Mouse (Mus musculus): ENCODE measurements around the gene Sfrp4. TPM values are rescaled to one million over a fixed set of nuclear protein-coding genes. Genes with fewer than 3 reads are reported as not detected.

The Sfrp4 gene
- polyA plus RNA-seq, 1 experiment from 2014 or later: 0.76 TPM

DNA sequence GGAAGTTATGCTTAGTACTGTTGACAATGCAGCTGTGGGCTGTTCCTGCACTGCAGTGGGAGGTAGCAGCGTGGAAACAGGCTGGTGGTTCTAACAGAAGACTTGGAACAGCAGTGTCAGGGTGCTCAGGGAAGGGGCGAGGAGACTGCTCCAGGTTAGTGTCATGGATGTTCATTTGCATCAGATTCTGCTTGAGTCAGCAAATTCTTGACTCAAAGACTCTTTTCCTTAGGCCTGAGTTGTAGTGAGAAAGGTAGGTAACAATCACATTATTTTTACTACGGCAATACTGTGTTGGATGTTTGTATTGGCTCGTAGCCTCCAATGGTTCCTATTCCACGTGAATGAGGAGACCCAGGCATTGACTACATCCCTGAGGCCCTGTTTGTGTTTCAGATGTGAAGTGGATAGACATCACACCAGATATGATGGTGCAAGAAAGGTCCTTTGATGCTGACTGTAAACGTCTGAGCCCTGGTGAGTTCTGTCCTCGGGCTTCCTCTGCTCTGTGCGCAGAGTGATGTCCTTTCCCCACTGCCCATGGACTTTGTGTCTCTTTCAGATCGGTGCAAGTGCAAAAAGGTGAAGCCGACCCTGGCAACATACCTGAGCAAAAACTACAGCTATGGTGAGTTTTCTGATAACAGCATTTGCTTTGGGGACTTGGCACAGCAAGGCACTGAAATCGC, 1.9 kb downstream of the Sfrp4 start:
- WGBS: 76% methylated on average over 11 of the region's 11 CpGs
- peaks cover 5% of the 10 kb centered on the region; the same call in 1 of the 2 replicates for H3K27me3 ChIP-seq (replicated peaks; ENCODE audit: insufficient read depth, low read length)
- no peak overlapping the region for H3K27ac ChIP-seq (ENCODE audit: low read length)
- H3K4me1 ChIP-seq (ENCODE audit: insufficient read depth, low read depth, low read length): peaks cover 3% of the 10 kb centered on the region; the same call in 1 of the 2 replicates
- H3K4me3 ChIP-seq (ENCODE audit: low read depth, low read length): no peak overlapping the region
- H3K9ac ChIP-seq (replicated peaks; ENCODE audit: low read depth): no peak overlapping the region
- ATAC-seq: no peak
- TF ChIP-seq CTCF (IDR thresholded peaks at IDR 0.05) (no peak), EP300 (IDR thresholded peaks at IDR 0.05) (no peak)
- H3K4me2 ChIP-seq (replicated peaks; ENCODE audit: low read depth, low read length): no peak overlapping the region
- DNase-seq (ENCODE audit: low spot score): no peak
- no peaks in the 10 kb centered on the region for H3K9me3 ChIP-seq (ENCODE audit: low read length)
- H3K36me3 ChIP-seq (ENCODE audit: insufficient read depth, low read length): no peaks in the 10 kb centered on the region

DNA sequence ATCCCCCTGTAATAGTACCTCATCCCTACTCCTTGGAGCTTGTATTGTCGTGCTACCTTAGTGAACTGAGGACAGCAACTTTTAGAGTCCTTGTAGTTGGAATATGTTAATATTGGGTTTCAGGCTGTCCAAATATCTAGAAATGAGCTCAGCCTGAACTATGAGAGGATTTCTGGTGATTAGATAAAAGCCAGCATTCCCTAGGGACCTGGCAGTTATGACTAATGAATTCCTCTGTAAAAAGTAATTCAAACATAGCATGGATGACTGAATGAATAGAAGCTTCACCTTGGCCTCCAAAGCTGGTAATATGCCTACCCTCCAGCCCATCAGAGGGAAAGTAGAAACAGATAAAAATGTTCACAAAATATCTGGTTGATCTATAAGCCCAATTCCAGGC, 3.6 kb downstream of the Sfrp4 start:
- Histone ChIP-seq H3K9me3 (ENCODE audit: low read length) (no peaks in the 10 kb centered on the region), H3K9ac (replicated peaks; ENCODE audit: low read depth) (no peak overlapping the region), H3K4me2 (replicated peaks; ENCODE audit: low read depth, low read length) (no peak overlapping the region), H3K4me1 (ENCODE audit: insufficient read depth, low read depth, low read length) (peaks cover 3% of the 10 kb centered on the region; the same call in 1 of the 2 replicates), H3K4me3 (ENCODE audit: low read depth, low read length) (no peak overlapping the region), H3K27ac (ENCODE audit: low read length) (no peak overlapping the region), H3K36me3 (ENCODE audit: insufficient read depth, low read length) (no peaks in the 10 kb centered on the region), H3K27me3 (replicated peaks; ENCODE audit: insufficient read depth, low read length) (peaks cover 5% of the 10 kb centered on the region; the same call in 1 of the 2 replicates)
- ATAC-seq (no peak), DNase-seq (ENCODE audit: low spot score) (no peak)
- WGBS: 60% methylated on average over 1 of the region's 1 CpGs
- no peak for TF ChIP-seq CTCF (IDR thresholded peaks at IDR 0.05)
- TF ChIP-seq EP300 (IDR thresholded peaks at IDR 0.05): no peak

DNA sequence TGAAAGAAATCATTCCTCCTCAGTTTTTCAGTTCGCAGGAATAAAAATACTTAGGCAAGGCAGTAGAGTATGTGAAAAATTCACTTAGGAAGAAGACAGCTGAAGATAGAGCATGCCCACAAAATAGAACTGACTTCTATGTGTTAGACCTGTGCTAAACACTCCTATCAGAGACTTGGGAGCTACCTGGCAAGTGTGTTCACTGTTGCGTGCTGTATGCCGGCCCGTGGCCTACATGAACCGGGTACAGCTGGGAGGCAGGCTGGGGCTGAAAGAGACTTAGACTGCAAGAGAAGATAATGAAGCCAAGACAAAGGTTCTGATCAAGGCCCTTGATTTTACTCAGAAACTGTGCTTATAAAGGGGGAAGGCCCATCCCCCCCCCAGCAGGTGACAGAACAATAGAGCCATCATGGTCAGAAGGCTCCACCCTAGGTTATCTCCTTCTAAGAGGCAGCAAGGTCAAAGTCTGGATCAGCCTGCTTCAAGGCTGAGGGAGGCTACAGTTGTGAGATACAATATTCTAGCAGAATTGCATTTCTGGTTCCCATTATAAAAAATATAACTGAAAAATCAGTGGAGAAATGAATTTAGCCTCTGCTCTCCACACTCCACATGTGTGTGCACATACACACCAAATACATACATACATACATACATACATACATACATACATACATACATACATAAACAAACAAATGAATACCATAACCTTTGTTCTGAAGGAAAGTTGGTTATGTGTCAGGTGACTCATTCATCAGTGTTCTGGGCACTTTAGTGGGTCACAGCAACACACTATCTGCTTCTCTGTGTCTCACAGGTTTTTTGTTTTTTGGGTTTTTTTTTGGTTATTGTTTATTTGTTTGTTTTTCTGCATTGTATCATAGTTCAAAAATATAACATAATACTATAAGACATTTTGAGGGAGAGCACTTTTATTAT, 8.1 kb downstream of the Sfrp4 start:
- no peaks in the 10 kb centered on the region for H3K27me3 ChIP-seq (replicated peaks; ENCODE audit: insufficient read depth, low read length)
- H3K27ac ChIP-seq (ENCODE audit: low read length): no peak overlapping the region
- DNase-seq (ENCODE audit: low spot score): no peak
- TF ChIP-seq EP300 (IDR thresholded peaks at IDR 0.05): no peak
- H3K36me3 ChIP-seq (ENCODE audit: insufficient read depth, low read length): no peaks in the 10 kb centered on the region
- H3K4me1 ChIP-seq (ENCODE audit: insufficient read depth, low read depth, low read length): no peaks in the 10 kb centered on the region
- no peak overlapping the region for H3K4me2 ChIP-seq (replicated peaks; ENCODE audit: low read depth, low read length)
- ATAC-seq: no peak
- no peaks in the 10 kb centered on the region for H3K9me3 ChIP-seq (ENCODE audit: low read length)
- 92% methylated on average over 5 of the region's 5 CpGs for WGBS
- H3K4me3 ChIP-seq (ENCODE audit: low read depth, low read length): no peak overlapping the region
- H3K9ac ChIP-seq (replicated peaks; ENCODE audit: low read depth): no peak overlapping the region

DNA sequence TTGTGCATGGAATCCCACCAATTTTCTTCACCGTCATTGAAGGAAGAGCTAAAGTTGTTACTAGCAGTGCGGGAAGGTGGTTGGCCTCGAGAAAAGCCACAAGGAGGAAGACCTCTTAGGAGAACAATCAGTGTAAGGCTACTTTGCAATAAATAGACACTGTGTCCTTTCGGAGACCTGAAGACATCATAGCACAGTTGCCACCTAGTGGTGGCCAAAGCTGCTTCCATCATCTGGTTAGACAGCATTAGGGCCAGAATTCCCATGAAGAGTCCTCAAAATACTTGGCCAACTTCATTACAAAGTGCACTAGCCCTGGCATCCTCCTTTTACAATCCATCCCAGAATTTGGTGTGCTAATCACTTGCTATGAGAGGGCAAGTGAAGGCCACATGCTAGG, 13.2 kb downstream of the Sfrp4 start:
- 56% methylated on average over 4 of the region's 4 CpGs for WGBS
- DNase-seq (ENCODE audit: low spot score): peak; percentile 50

DNA sequence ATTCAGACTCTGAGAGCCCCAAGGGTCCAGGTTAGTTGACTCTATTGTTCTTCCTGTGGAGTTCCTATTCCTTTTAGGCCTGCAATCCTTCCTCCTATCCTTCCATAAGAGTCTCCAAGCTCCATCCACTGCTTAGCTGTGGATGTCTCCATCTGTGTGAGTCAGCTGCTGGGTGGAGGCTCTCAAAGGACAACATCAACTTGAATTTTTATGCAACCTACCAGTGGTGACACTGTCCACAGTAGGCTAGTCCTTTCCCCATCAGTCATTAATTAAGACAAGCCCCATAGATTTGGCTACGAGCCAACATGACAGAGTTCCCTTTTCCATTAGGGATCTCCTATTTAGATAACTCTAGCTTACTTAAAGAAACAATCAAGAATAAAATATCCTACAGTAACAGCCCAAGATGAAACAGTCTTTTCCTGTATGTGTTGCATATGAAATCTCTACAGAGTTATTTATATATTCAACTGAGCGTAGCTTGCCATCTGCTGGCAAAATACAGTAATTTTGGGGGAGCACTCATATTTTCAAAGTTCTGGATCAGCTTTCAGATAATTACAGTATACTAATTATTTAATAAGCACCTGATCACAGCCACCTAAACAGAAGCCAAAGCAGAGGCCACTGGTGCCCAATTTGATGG, 17.4 kb downstream of the Sfrp4 start:
- DNase-seq (ENCODE audit: low spot score) (peak; percentile 46), ATAC-seq (no peak)
- TF ChIP-seq CTCF (IDR thresholded peaks at IDR 0.05) (peak; percentile 45), EP300 (IDR thresholded peaks at IDR 0.05) (no peak)
- Histone ChIP-seq H3K27ac (ENCODE audit: low read length) (no peak overlapping the region), H3K27me3 (replicated peaks; ENCODE audit: insufficient read depth, low read length) (no peaks in the 10 kb centered on the region), H3K9me3 (ENCODE audit: low read length) (no peaks in the 10 kb centered on the region), H3K4me2 (replicated peaks; ENCODE audit: low read depth, low read length) (no peak overlapping the region), H3K4me1 (ENCODE audit: insufficient read depth, low read depth, low read length) (no peaks in the 10 kb centered on the region), H3K4me3 (ENCODE audit: low read depth, low read length) (no peak overlapping the region), H3K36me3 (ENCODE audit: insufficient read depth, low read length) (no peaks in the 10 kb centered on the region), H3K9ac (replicated peaks; ENCODE audit: low read depth) (no peak overlapping the region)
- 49% methylated on average over 2 of the region's 2 CpGs for WGBS

More for the DNA sequence above, 13.2 kb downstream of the Sfrp4 start:
- H3K27me3 ChIP-seq (replicated peaks; ENCODE audit: insufficient read depth, low read length): no peaks in the 10 kb centered on the region
- no peak; the same call in 1 of the 2 replicates for ATAC-seq
- H3K27ac ChIP-seq (ENCODE audit: low read length): no peak overlapping the region
- TF ChIP-seq CTCF (IDR thresholded peaks at IDR 0.05) (peak; percentile 73), EP300 (IDR thresholded peaks at IDR 0.05) (no peak)
- no peak overlapping the region for H3K4me2 ChIP-seq (replicated peaks; ENCODE audit: low read depth, low read length)
- H3K9me3 ChIP-seq (ENCODE audit: low read length): no peaks in the 10 kb centered on the region
- H3K4me3 ChIP-seq (ENCODE audit: low read depth, low read length): no peak overlapping the region
- H3K9ac ChIP-seq (replicated peaks; ENCODE audit: low read depth): no peak overlapping the region
- H3K4me1 ChIP-seq (ENCODE audit: insufficient read depth, low read depth, low read length): no peaks in the 10 kb centered on the region
- no peaks in the 10 kb centered on the region for H3K36me3 ChIP-seq (ENCODE audit: insufficient read depth, low read length)

DNA sequence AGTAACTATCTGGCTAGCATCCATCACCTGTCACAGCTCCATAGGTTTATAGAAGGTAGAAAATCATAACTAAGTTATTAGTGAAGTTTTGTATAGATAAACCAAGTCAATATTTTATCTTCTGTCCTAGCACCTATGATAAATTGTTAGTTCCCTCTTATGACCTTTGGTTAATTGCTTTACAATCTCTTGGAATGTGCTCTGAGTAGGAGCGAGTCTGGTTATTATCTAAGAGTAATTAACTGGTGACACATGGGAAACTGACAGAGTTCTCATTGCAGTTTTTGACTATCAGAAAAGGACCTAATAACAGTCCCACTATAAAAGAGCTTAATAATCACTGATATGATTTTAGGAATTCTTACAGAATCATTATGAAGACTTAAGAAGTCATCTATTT, 20.6 kb downstream of the Sfrp4 start:
- no peak overlapping the region for H3K9ac ChIP-seq (replicated peaks; ENCODE audit: low read depth)
- H3K9me3 ChIP-seq (ENCODE audit: low read length): no peaks in the 10 kb centered on the region
- TF ChIP-seq CTCF (IDR thresholded peaks at IDR 0.05) (no peak), EP300 (IDR thresholded peaks at IDR 0.05) (no peak)
- no peak overlapping the region for H3K4me3 ChIP-seq (ENCODE audit: low read depth, low read length)
- DNase-seq (ENCODE audit: low spot score) (no peak), ATAC-seq (no peak)
- no peak overlapping the region for H3K27ac ChIP-seq (ENCODE audit: low read length)
- H3K36me3 ChIP-seq (ENCODE audit: insufficient read depth, low read length): no peaks in the 10 kb centered on the region
- 40% methylated on average over 1 of the region's 1 CpGs for WGBS
- H3K4me1 ChIP-seq (ENCODE audit: insufficient read depth, low read depth, low read length): no peaks in the 10 kb centered on the region
- H3K27me3 ChIP-seq (replicated peaks; ENCODE audit: insufficient read depth, low read length): no peaks in the 10 kb centered on the region
- H3K4me2 ChIP-seq (replicated peaks; ENCODE audit: low read depth, low read length): no peak overlapping the region
